Mouse (Mus musculus): Measurements from ENCODE around the gene Cdk5rap1. TPM values are rescaled to one million over a fixed set of nuclear protein-coding genes. Genes with fewer than 3 reads are reported as not detected.

Gene Cdk5rap1
- polyA plus RNA-seq, 1 experiment from 2014 or later = 15.4 TPM

- Histone ChIP-seq H3K4me1 (peaks cover 29% of the 10 kb centered on the region), H3K4me3 (no peak overlapping the region), H3K9ac (replicated peaks) (no peak overlapping the region), H3K27me3 (peaks cover 33% of the 10 kb centered on the region), H3K36me3 (no peaks in the 10 kb centered on the region), H3K27ac (replicated peaks) (no peak overlapping the region), H3K4me2 (replicated peaks) (no peak overlapping the region), H3K9me3 (no peaks in the 10 kb centered on the region)
- ATAC-seq (ENCODE audit: low FRiP score, low read depth) = no peak
- WGBS = 63% methylated on average over 5 of the region's 5 CpGs
Observed at GRCm38 (mm10) chr2:154405447-154405994, 32.7 kb upstream of the Cdk5rap1 start.

GRCm38 (mm10) chr2:154402811-154403210, 30.0 kb upstream of the Cdk5rap1 start:
- no peak for ATAC-seq (ENCODE audit: low FRiP score, low read depth)
- H3K36me3 ChIP-seq = no peaks in the 10 kb centered on the region
- 37% methylated on average over 7 of the region's 7 CpGs for WGBS
- no peak overlapping the region for H3K9ac ChIP-seq (replicated peaks)
- peaks cover 23% of the 10 kb centered on the region for H3K4me1 ChIP-seq
- peak overlapping the region; percentile 25; the same call in 1 of the 2 replicates for H3K27ac ChIP-seq (replicated peaks)
- no peak overlapping the region for H3K4me2 ChIP-seq (replicated peaks)
- no peaks in the 10 kb centered on the region for H3K9me3 ChIP-seq
- peaks cover 14% of the 10 kb centered on the region for H3K27me3 ChIP-seq
- H3K4me3 ChIP-seq = no peak overlapping the region

- H3K4me1 ChIP-seq = peaks cover 16% of the 10 kb centered on the region
- no peak overlapping the region for H3K9ac ChIP-seq (replicated peaks)
- ATAC-seq (ENCODE audit: low FRiP score, low read depth) = no peak
- no peaks in the 10 kb centered on the region for H3K36me3 ChIP-seq
- H3K4me2 ChIP-seq (replicated peaks) = no peak overlapping the region
- no peaks in the 10 kb centered on the region for H3K9me3 ChIP-seq
- peaks cover 6% of the 10 kb centered on the region for H3K27me3 ChIP-seq
- H3K27ac ChIP-seq (replicated peaks) = no peak overlapping the region
- 68% methylated on average over 1 of the region's 1 CpGs for WGBS
- H3K4me3 ChIP-seq = no peak overlapping the region
Observed at GRCm38 (mm10) chr2:154401976-154402375, 29.2 kb upstream of the Cdk5rap1 start.

- Histone ChIP-seq H3K27me3 (no peaks in the 10 kb centered on the region), H3K9me3 (no peaks in the 10 kb centered on the region), H3K4me2 (replicated peaks) (no peak overlapping the region), H3K4me1 (peaks cover 8% of the 10 kb centered on the region), H3K36me3 (no peaks in the 10 kb centered on the region), H3K9ac (replicated peaks) (no peak overlapping the region), H3K27ac (replicated peaks) (no peak overlapping the region), H3K4me3 (no peak overlapping the region)
- WGBS = 79% methylated on average over 2 of the region's 2 CpGs
- ATAC-seq (ENCODE audit: low FRiP score, low read depth) = no peak
Observed at GRCm38 (mm10) chr2:154399325-154399724, 26.5 kb upstream of the Cdk5rap1 start.

GRCm38 (mm10) chr2:154398267-154398666, 25.5 kb upstream of the Cdk5rap1 start:
- Histone ChIP-seq H3K4me2 (replicated peaks) (no peak overlapping the region), H3K4me3 (no peak overlapping the region), H3K27ac (replicated peaks) (no peak overlapping the region), H3K9ac (replicated peaks) (no peak overlapping the region), H3K36me3 (no peaks in the 10 kb centered on the region), H3K9me3 (no peaks in the 10 kb centered on the region), H3K4me1 (peaks cover 6% of the 10 kb centered on the region), H3K27me3 (no peaks in the 10 kb centered on the region)
- no peak for ATAC-seq (ENCODE audit: low FRiP score, low read depth)
- WGBS = 94% methylated on average over 7 of the region's 7 CpGs

GRCm38 (mm10) chr2:154396529-154396928, 23.7 kb upstream of the Cdk5rap1 start:
- Histone ChIP-seq H3K27ac (replicated peaks) (no peak overlapping the region), H3K9me3 (no peaks in the 10 kb centered on the region), H3K4me2 (replicated peaks) (no peak overlapping the region), H3K27me3 (no peaks in the 10 kb centered on the region), H3K36me3 (no peaks in the 10 kb centered on the region), H3K4me3 (no peak overlapping the region), H3K9ac (replicated peaks) (no peak overlapping the region), H3K4me1 (no peaks in the 10 kb centered on the region)
- no peak for ATAC-seq (ENCODE audit: low FRiP score, low read depth)
- WGBS = 85% methylated on average over 2 of the region's 2 CpGs

GRCm38 (mm10) chr2:154394602-154395001, 21.8 kb upstream of the Cdk5rap1 start:
- H3K9me3 ChIP-seq = no peaks in the 10 kb centered on the region
- no peak overlapping the region for H3K27ac ChIP-seq (replicated peaks)
- no peak overlapping the region for H3K4me2 ChIP-seq (replicated peaks)
- H3K9ac ChIP-seq (replicated peaks) = no peak overlapping the region
- no peak overlapping the region for H3K4me3 ChIP-seq
- no peak for ATAC-seq (ENCODE audit: low FRiP score, low read depth)
- H3K27me3 ChIP-seq = no peaks in the 10 kb centered on the region
- H3K36me3 ChIP-seq = no peaks in the 10 kb centered on the region
- H3K4me1 ChIP-seq = no peaks in the 10 kb centered on the region
- WGBS = 91% methylated on average over 3 of the region's 3 CpGs

- Histone ChIP-seq H3K36me3 (no peaks in the 10 kb centered on the region), H3K27me3 (no peaks in the 10 kb centered on the region), H3K9me3 (no peaks in the 10 kb centered on the region), H3K27ac (replicated peaks) (no peak overlapping the region), H3K4me2 (replicated peaks) (no peak overlapping the region), H3K4me3 (no peak overlapping the region), H3K9ac (replicated peaks) (no peak overlapping the region), H3K4me1 (no peaks in the 10 kb centered on the region)
- ATAC-seq (ENCODE audit: low FRiP score, low read depth) = no peak
- 88% methylated on average over 11 of the region's 11 CpGs for WGBS
Observed at GRCm38 (mm10) chr2:154390180-154390964, 17.6 kb upstream of the Cdk5rap1 start.

GRCm38 (mm10) chr2:154379103-154379502, 6.3 kb upstream of the Cdk5rap1 start:
- H3K9me3 ChIP-seq = no peaks in the 10 kb centered on the region
- no peak overlapping the region for H3K4me3 ChIP-seq
- H3K36me3 ChIP-seq = no peaks in the 10 kb centered on the region
- no peak overlapping the region for H3K9ac ChIP-seq (replicated peaks)
- 92% methylated on average over 7 of the region's 7 CpGs for WGBS
- H3K27ac ChIP-seq (replicated peaks) = no peak overlapping the region
- ATAC-seq (ENCODE audit: low FRiP score, low read depth) = no peak
- H3K4me2 ChIP-seq (replicated peaks) = no peak overlapping the region
- H3K27me3 ChIP-seq = no peaks in the 10 kb centered on the region
- H3K4me1 ChIP-seq = no peaks in the 10 kb centered on the region

GRCm38 (mm10) chr2:154374807-154375601, 2.2 kb upstream of the Cdk5rap1 start:
- Histone ChIP-seq H3K36me3 (no peaks in the 10 kb centered on the region), H3K4me1 (peaks cover 10% of the 10 kb centered on the region; the same call in 1 of the 2 replicates), H3K27ac (replicated peaks) (no peak overlapping the region), H3K27me3 (no peaks in the 10 kb centered on the region), H3K9me3 (no peaks in the 10 kb centered on the region), H3K4me3 (no peak overlapping the region), H3K9ac (replicated peaks) (no peak overlapping the region), H3K4me2 (replicated peaks) (no peak overlapping the region)
- no peak for ATAC-seq (ENCODE audit: low FRiP score, low read depth)
- WGBS = 84% methylated on average over 6 of the region's 6 CpGs

GRCm38 (mm10) chr2:154373961-154374632, 1.3 kb upstream of the Cdk5rap1 start:
- Histone ChIP-seq H3K27ac (replicated peaks) (no peak overlapping the region), H3K27me3 (no peaks in the 10 kb centered on the region), H3K4me3 (no peak overlapping the region), H3K9ac (replicated peaks) (no peak overlapping the region), H3K4me2 (replicated peaks) (no peak overlapping the region), H3K4me1 (peaks cover 10% of the 10 kb centered on the region; the same call in 1 of the 2 replicates), H3K9me3 (no peaks in the 10 kb centered on the region), H3K36me3 (no peaks in the 10 kb centered on the region)
- 59% methylated on average over 6 of the region's 6 CpGs for WGBS
- ATAC-seq (ENCODE audit: low FRiP score, low read depth) = no peak
